Mouse (Mus musculus) kidney, embryonic 16.5 days (tissue): ENCODE data around the gene Sept11. TPM values are rescaled to one million over a fixed set of nuclear protein-coding genes. Genes with fewer than 3 reads are reported as not detected.

Source experiments
- ATAC-seq: fragments of 200-750 bp; cut with Nextera tagmentation; 2 replicates; pipeline ENCODE4 v1.8.0; 2017; ENCODE audit warnings: moderate TSS enrichment; ENCODE audit not compliant: low FRiP score, low TSS enrichment
- H3K27ac ChIP-seq: fragments of 300-500 bp; sonication (generic); 2 replicates; pipeline ENCODE4 v1.5.1; 2014; ENCODE audit warnings: low read length
- H3K27me3 ChIP-seq: fragments of 300-500 bp; sonication (generic); 2 replicates; pipeline ENCODE4 v1.6.1; 2014; ENCODE audit warnings: low read length, control low read depth, mixed read lengths; ENCODE audit not compliant: insufficient read depth
- H3K36me3 ChIP-seq: fragments of 300-500 bp; sonication (generic); 2 replicates; pipeline ENCODE4 v1.6.1; 2014; ENCODE audit warnings: low read length, control low read depth, mixed read lengths; ENCODE audit not compliant: insufficient read depth
- H3K4me1 ChIP-seq: fragments of 300-500 bp; sonication (generic); 2 replicates; pipeline ENCODE4 v1.6.1; 2014; ENCODE audit warnings: low read length, control low read depth, mixed read lengths; ENCODE audit not compliant: insufficient read depth
- H3K4me2 ChIP-seq: fragments of 300-500 bp; sonication (generic); replicated peaks from 2 replicates; pipeline ENCODE4 v1.6.1; 2014; ENCODE audit warnings: low read depth, low read length
- H3K4me3 ChIP-seq: fragments of 300-500 bp; sonication (generic); 2 replicates; pipeline ENCODE4 v1.5.1; 2014; ENCODE audit warnings: mild to moderate bottlenecking, low read length
- H3K9ac ChIP-seq: fragments of 300-500 bp; sonication (generic); replicated peaks from 2 replicates; pipeline ENCODE4 v1.6.1; 2014; ENCODE audit warnings: low read length
- H3K9me3 ChIP-seq: fragments of 300-500 bp; sonication (generic); 2 replicates; pipeline ENCODE4 v1.6.1; 2016; ENCODE audit warnings: low read length, control low read depth
- whole genome bisulfite sequencing: fragments of 180-500 bp; shearing (Covaris S2); extraction: QIAGEN DNeasy Blood & Tissue Kit; methylation state at CpG from one replicate; pipeline ENCODE4 v1.1.7; 2014; 5-methylcytosine and 5-hydroxymethylcytosine counted together
- polyA plus RNA-seq: library from polyadenylated mRNA; unstranded; fragments of >200 nt; fragmentation: Nextera tagmentation; extraction: Ambion mirVana; gene quantifications from 2 replicates; pipeline ENCODE4 v1.2.1, GENCODE M21; 2015

Gene Sept11
- polyA plus RNA-seq, 1 experiment from 2014 or later: 216 TPM

DNA sequence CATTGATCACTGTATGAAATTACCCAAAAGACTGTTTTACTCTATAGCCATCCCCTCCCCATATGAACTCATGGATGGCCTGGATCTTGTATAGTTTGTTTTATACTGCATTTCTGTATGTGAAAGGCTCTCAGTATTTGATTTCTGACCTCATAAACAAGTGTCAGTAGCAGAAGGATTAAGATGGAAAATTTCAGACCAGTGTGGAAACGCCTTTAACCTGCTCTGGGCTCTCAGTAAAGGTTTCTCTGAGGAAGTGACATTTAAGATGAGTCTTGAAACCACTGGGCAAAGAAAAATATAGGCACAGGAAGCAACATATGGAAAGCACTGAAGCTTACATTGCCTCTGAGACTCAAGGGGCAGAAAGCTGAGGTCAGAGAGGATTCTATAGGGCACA lies 114.3 kb downstream of the Sept11 start:
- H3K4me2 ChIP-seq: peak overlapping the region; percentile 54
- H3K27ac ChIP-seq: peak overlapping the region; percentile 95
- H3K4me1 ChIP-seq: peaks cover 13% of the 10 kb centered on the region
- peak overlapping the region; percentile 49; the same call in 1 of the 2 replicates for H3K9ac ChIP-seq
- ATAC-seq: no peak
- no peaks in the 10 kb centered on the region for H3K9me3 ChIP-seq
- 35% methylated on average over 1 of the region's 1 CpGs for WGBS
- no peaks in the 10 kb centered on the region for H3K36me3 ChIP-seq
- no peaks in the 10 kb centered on the region for H3K27me3 ChIP-seq
- peak overlapping the region; percentile 91; the same call in 1 of the 2 replicates for H3K4me3 ChIP-seq

DNA sequence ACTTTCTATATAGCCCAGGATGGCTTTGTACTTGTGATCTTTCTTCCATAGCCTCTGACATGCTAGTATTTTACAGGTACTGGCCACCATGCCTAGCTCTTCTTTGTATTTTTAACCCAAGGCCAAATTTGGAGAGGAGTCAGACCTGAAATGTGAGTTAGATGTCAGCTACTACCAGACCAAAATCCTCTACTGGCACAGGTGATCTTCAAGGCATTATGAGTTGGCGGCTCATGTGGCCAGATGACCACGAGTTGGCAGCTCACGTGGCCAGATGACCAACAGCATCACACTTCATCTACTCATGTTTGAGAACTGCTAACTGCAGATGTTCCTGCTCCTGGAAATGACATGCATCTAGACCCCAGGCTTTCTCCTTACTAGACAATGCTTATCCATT lies 125.1 kb downstream of the Sept11 start:
- 88% methylated on average over 3 of the region's 3 CpGs for WGBS
- Histone ChIP-seq H3K36me3 (no peaks in the 10 kb centered on the region), H3K9me3 (no peaks in the 10 kb centered on the region), H3K27ac (no peak overlapping the region), H3K4me3 (no peak overlapping the region), H3K27me3 (no peaks in the 10 kb centered on the region), H3K4me1 (no peaks in the 10 kb centered on the region), H3K4me2 (no peak overlapping the region), H3K9ac (no peak overlapping the region)
- ATAC-seq: no peak

DNA sequence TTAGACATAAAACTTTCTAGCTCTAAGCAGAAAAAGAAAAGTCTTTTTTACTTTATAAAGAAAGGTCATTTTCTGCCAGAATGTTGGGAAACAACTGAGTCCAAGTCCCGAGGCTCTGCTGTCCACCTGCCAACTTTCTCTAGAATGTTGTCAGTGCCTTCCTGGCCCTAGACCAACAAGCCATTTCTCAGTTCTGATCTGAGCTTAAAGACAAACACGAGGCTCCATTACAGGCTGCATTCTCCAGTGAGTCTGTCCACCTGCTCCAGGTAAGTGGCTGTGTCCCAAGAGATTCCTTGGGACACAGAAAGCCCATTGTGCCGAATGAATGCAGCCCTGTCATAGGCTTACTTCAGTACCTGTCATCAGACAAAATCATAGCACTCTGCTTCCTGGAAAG lies 128.4 kb downstream of the Sept11 start:
- ATAC-seq: no peak
- H3K9me3 ChIP-seq: no peaks in the 10 kb centered on the region
- WGBS: 53% methylated on average over 3 of the region's 3 CpGs
- H3K27me3 ChIP-seq: no peaks in the 10 kb centered on the region
- 0 out of 2 replicates have a peak overlapping the region, but pooled peaks have one; percentile 7 for H3K27ac ChIP-seq
- H3K4me1 ChIP-seq: no peaks in the 10 kb centered on the region
- H3K36me3 ChIP-seq: no peaks in the 10 kb centered on the region
- no peak overlapping the region for H3K4me2 ChIP-seq
- no peak overlapping the region for H3K9ac ChIP-seq
- no peak overlapping the region for H3K4me3 ChIP-seq

DNA sequence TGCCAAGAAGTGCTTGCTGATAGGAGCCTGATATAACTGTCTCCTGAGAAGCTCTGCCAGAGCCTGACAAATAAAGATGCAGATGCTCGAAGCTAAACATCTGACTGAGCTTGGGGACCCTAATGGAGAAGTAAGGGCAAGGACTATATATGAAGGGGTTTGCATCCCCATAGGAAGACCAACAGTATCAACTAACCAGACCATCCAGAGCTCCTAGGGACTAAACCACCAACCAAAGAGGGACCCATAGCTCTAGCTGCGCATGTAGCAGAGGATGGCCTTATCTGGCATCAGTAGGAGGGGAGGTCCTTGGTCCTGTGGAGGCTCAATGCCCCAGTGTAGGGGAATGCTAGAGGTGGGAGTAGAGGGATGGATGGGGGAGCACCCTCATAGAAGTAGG lies 131.3 kb downstream of the Sept11 start:
- H3K27ac ChIP-seq: no peak overlapping the region
- H3K36me3 ChIP-seq: no peaks in the 10 kb centered on the region
- ATAC-seq: no peak
- H3K4me2 ChIP-seq: no peak overlapping the region
- no peak overlapping the region for H3K4me3 ChIP-seq
- H3K4me1 ChIP-seq: no peaks in the 10 kb centered on the region
- WGBS: 77% methylated on average over 2 of the region's 2 CpGs
- H3K27me3 ChIP-seq: no peaks in the 10 kb centered on the region
- H3K9me3 ChIP-seq: no peaks in the 10 kb centered on the region
- H3K9ac ChIP-seq: no peak overlapping the region

Other genes starting within 250 kb of the Sept11 start
- gene Sowahb, start 48.4 kb upstream of the Sept11 start, polyA plus RNA-seq: 1.4 and 1.7 TPM in 2 replicates
- gene Ccni, start 113.1 kb downstream of the Sept11 start, polyA plus RNA-seq: 97.3 and 113 TPM in 2 replicates
- gene 2010109A12Rik, start 113.1 kb downstream of the Sept11 start, polyA plus RNA-seq: 0.95 and 2.9 TPM in 2 replicates
- gene Ccng2, start 173.8 kb downstream of the Sept11 start, polyA plus RNA-seq: 63.9 and 67.4 TPM in 2 replicates